Mouse (Mus musculus): ENCODE data around the gene Ahcyl1. TPM values are rescaled to one million over a fixed set of nuclear protein-coding genes. Genes with fewer than 3 reads are reported as not detected.

Gene Ahcyl1
- polyA plus RNA-seq, 1 experiment, result 238 TPM

DNA sequence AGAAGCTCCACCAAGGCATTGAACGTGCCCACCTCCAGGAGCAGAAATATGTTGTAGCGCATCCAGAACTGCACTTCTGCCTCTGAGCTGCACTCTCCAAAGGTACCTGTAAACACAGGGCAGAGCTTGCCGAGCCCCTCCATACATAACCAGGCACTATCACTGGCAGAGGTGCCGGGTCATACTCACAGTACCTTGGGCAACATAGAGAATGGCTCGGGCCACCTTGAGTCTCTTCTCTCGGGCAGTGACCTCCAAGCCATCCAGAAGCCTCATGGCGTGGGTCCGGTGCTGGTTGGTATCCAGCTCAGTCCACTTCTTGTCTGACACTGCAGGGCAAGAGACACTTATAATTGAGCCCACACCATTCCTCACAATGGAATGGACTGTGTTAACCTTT lies 69.6 kb downstream of the Ahcyl1 start:
- Histone ChIP-seq H3K4me1 (ENCODE audit: control insufficient read depth, insufficient read depth, low read length) (0 out of 2 replicates have a peak, but pooled peaks cover 2% of the 10 kb centered on the region), H3K27ac (ENCODE audit: insufficient read depth, low read length) (no peak overlapping the region), H3K4me3 (ENCODE audit: insufficient read depth, low read length) (no peak overlapping the region)
- TF ChIP-seq CTCF (IDR thresholded peaks at IDR 0.05; ENCODE audit: borderline replicate concordance, insufficient read depth, low read length) (no peak), POLR2A (IDR thresholded peaks at IDR 0.05; ENCODE audit: low read depth, low read length) (no peak)

DNA sequence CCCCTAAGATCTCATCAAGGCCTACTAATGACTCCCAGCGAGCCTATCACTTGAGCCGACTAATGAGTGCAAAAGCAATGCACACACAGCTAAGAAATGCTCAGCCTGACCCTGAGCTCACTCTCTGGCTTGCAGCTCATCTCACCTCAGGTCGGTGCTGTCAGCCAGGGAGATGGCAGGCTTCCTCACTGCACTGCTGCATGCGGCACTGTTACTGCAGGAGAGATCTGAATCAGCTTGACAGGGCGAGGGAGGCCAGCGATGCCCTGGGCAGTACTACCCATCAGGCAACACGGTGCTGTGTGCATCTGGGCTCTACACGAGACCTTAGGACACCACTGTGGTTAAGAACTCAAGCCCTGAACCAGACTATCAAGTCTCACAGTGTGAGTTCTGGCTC lies 70.8 kb downstream of the Ahcyl1 start:
- Histone ChIP-seq H3K4me3 (ENCODE audit: insufficient read depth, low read length) (no peak overlapping the region), H3K27ac (ENCODE audit: insufficient read depth, low read length) (no peak overlapping the region), H3K4me1 (ENCODE audit: control insufficient read depth, insufficient read depth, low read length) (0 out of 2 replicates have a peak, but pooled peaks cover 2% of the 10 kb centered on the region)
- no peak for TF ChIP-seq POLR2A (IDR thresholded peaks at IDR 0.05; ENCODE audit: low read depth, low read length)

DNA sequence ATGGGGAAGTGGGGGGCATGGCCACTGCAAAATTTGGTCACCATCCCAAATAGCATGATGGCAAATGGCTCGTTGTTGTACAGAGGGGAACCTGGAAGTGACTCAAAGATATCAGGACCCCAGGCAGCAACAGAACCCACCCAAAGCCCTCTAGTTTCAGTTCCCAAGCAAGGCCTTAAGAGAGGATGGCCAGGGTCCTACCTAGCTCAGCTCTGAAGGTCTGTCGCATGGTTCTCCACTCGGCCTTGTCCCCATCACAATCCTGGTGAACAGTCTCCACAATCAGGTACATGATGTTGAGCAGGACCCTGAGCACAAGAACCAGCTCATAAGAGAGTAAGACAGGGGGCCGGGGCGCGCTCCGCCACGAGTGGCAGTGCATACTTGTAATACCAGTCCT lies 71.9 kb downstream of the Ahcyl1 start:
- H3K4me3 ChIP-seq (ENCODE audit: insufficient read depth, low read length), result no peak overlapping the region
- TF ChIP-seq POLR2A (IDR thresholded peaks at IDR 0.05; ENCODE audit: low read depth, low read length), result no peak
- TF ChIP-seq CTCF (IDR thresholded peaks at IDR 0.05; ENCODE audit: borderline replicate concordance, insufficient read depth, low read length), result no peak
- H3K4me1 ChIP-seq (ENCODE audit: control insufficient read depth, insufficient read depth, low read length), result 0 out of 2 replicates have a peak, but pooled peaks cover 2% of the 10 kb centered on the region
- no peak overlapping the region for H3K27ac ChIP-seq (ENCODE audit: insufficient read depth, low read length)

DNA sequence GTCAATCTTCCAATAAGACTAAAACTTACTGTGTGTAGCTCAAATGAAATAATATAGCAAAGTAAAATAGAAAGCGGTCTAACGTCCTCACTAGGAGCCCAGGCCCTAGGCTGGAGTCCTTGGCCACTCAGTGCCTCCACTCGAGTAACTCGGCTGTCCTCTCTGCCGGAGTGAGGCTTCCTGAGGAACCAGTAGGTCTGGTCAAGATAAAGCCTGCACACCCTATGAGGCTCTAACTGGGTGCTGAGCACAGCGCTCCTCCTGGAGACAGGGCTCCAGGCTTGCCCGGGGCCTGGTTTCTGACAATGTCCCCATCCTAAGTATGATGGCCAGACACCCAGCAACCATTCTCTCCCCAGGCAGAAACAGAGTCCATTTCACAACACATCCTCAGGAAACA lies 73.8 kb downstream of the Ahcyl1 start:
- H3K27ac ChIP-seq (ENCODE audit: insufficient read depth, low read length), result no peak overlapping the region
- H3K4me1 ChIP-seq (ENCODE audit: control insufficient read depth, insufficient read depth, low read length), result 0 out of 2 replicates have a peak, but pooled peaks cover 2% of the 10 kb centered on the region
- TF ChIP-seq POLR2A (IDR thresholded peaks at IDR 0.05; ENCODE audit: low read depth, low read length) (no peak), CTCF (IDR thresholded peaks at IDR 0.05; ENCODE audit: borderline replicate concordance, insufficient read depth, low read length) (no peak)
- H3K4me3 ChIP-seq (ENCODE audit: insufficient read depth, low read length), result no peak overlapping the region

DNA sequence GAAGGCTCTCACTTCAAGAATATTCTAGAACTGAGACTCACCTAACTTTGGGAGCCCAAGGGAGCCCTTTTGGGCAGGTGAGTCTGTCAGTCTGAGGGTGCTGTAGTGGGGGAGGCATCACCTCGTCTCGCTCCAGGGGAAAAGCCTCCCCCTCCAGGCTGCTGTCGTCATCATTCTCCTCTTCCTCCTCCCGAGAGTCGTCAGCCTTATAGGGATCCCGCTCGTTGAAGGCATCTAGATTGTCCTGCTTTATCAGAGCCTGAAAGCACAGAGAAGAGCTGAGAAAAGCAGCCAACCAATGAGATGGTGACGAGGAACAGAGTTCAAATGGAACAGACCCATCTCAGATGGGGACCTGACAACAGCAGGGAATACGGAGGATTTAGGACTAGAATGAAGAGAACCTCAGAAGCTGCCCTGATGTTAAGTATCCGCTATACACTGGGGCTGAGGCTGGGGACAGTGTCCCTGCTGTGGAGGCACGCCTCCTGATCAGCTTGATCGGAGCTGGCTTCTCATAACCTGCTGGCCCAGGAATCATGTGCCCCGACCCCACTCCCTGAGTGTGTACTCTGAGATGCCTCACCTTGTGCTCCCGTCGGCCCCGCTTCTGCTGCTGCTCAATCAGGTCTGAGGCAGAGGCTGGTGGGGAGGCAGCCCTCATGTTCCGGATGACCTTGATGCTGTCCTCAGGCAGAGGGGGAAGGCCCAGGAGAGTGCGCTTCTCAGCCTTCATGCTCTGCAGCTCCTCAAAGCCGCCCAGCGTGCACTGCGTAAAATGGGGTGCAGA lies 74.9 kb downstream of the Ahcyl1 start:
- H3K4me1 ChIP-seq (ENCODE audit: control insufficient read depth, insufficient read depth, low read length), result no peaks in the 10 kb centered on the region
- TF ChIP-seq POLR2A (IDR thresholded peaks at IDR 0.05; ENCODE audit: low read depth, low read length), result no peak
- no peak for TF ChIP-seq CTCF (IDR thresholded peaks at IDR 0.05; ENCODE audit: borderline replicate concordance, insufficient read depth, low read length)
- no peak overlapping the region for H3K27ac ChIP-seq (ENCODE audit: insufficient read depth, low read length)
- H3K4me3 ChIP-seq (ENCODE audit: insufficient read depth, low read length), result no peak overlapping the region

DNA sequence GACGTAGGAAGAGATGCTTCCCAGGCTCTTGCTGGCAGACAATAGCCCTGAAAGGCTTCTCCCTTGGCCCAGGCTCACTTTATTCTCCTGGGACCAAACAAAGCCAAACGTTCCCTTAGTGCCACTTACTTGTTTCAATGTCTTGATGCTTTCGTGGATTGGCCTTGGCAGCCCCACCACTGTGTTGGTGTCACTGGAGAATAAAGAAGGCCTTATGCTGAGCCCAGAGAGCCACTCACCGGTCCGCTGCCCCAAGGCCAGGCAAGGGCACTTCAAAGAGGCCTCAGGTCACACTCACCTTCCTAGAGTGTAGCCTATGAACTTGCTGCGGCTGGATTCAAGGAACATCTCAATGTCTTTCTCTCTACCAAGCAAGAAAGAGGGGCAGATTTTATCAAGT lies 76.4 kb downstream of the Ahcyl1 start:
- TF ChIP-seq POLR2A (IDR thresholded peaks at IDR 0.05; ENCODE audit: low read depth, low read length) (no peak), CTCF (IDR thresholded peaks at IDR 0.05; ENCODE audit: borderline replicate concordance, insufficient read depth, low read length) (no peak)
- no peak overlapping the region for H3K4me3 ChIP-seq (ENCODE audit: insufficient read depth, low read length)
- H3K27ac ChIP-seq (ENCODE audit: insufficient read depth, low read length), result no peak overlapping the region
- H3K4me1 ChIP-seq (ENCODE audit: control insufficient read depth, insufficient read depth, low read length), result no peaks in the 10 kb centered on the region

DNA sequence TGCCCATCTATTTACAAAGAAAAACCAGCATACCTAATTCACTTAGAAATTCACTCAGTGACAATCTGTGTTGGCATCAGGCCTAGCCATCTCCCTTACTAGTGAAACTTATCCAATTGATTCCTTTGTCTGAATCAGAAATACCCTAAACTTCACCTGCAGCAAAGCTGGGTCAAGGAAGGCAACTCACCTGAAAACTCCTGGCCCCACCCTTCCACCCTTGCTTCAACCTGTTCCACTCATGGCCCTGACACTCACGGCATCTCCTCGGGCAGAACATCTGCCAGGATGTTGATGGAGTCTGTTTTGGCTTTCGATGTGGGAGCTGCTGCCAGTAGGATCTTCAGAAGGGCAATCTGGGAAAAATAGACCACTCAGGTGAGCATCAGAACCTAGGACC lies 78.6 kb downstream of the Ahcyl1 start:
- Histone ChIP-seq H3K27ac (ENCODE audit: insufficient read depth, low read length) (no peak overlapping the region), H3K4me3 (ENCODE audit: insufficient read depth, low read length) (no peak overlapping the region), H3K4me1 (ENCODE audit: control insufficient read depth, insufficient read depth, low read length) (no peaks in the 10 kb centered on the region)
- TF ChIP-seq POLR2A (IDR thresholded peaks at IDR 0.05; ENCODE audit: low read depth, low read length) (no peak), CTCF (IDR thresholded peaks at IDR 0.05; ENCODE audit: borderline replicate concordance, insufficient read depth, low read length) (no peak)

Other genes with a start within 250 kb of the Ahcyl1 start
- gene Kcnc4, start 237.0 kb downstream of the Ahcyl1 start, polyA plus RNA-seq (2011; ENCODE audit: insufficient read length, low read depth, missing spikeins), result not detected in 2 replicates
- gene Slc6a17, start 178.5 kb downstream of the Ahcyl1 start, polyA plus RNA-seq (2011; ENCODE audit: insufficient read length, low read depth, missing spikeins), result 10.4 and 10.9 TPM in 2 replicates
- gene Ubl4b, start 141.5 kb downstream of the Ahcyl1 start, polyA plus RNA-seq (2011; ENCODE audit: insufficient read length, low read depth, missing spikeins), result 0.37 TPM in 1 of 2 replicates, not detected in the other
- 1.8 and 1.9 TPM in 2 replicates for gene Alx3, start 101.5 kb downstream of the Ahcyl1 start, polyA plus RNA-seq (2011; ENCODE audit: insufficient read length, low read depth, missing spikeins)
- gene Gm10961, start 65.2 kb downstream of the Ahcyl1 start, polyA plus RNA-seq (2011; ENCODE audit: insufficient read length, low read depth, missing spikeins), result not detected in 2 replicates
- gene Strip1, start 64.9 kb downstream of the Ahcyl1 start, polyA plus RNA-seq (2011; ENCODE audit: insufficient read length, low read depth, missing spikeins), result 39.1 and 41.7 TPM in 2 replicates
- gene Csf1, start 63.9 kb upstream of the Ahcyl1 start, polyA plus RNA-seq (2011; ENCODE audit: insufficient read length, low read depth, missing spikeins), result 208 and 272 TPM in 2 replicates
- not detected in 2 replicates for gene Eps8l3, start 180.7 kb upstream of the Ahcyl1 start, polyA plus RNA-seq (2011; ENCODE audit: insufficient read length, low read depth, missing spikeins)
- gene Gstm5, start 199.3 kb upstream of the Ahcyl1 start, polyA plus RNA-seq (2011; ENCODE audit: insufficient read length, low read depth, missing spikeins), result 68.6 and 75.4 TPM in 2 replicates
- 1.3 and 2.3 TPM in 2 replicates for gene Gstm7, start 235.3 kb upstream of the Ahcyl1 start, polyA plus RNA-seq (2011; ENCODE audit: insufficient read length, low read depth, missing spikeins)
- 2.0 and 3.7 TPM in 2 replicates for gene Gstm6, start 247.2 kb upstream of the Ahcyl1 start, polyA plus RNA-seq (2011; ENCODE audit: insufficient read length, low read depth, missing spikeins)